Mouse (Mus musculus): ENCODE results near the gene Acsl5.

The Acsl5 gene

DNA sequence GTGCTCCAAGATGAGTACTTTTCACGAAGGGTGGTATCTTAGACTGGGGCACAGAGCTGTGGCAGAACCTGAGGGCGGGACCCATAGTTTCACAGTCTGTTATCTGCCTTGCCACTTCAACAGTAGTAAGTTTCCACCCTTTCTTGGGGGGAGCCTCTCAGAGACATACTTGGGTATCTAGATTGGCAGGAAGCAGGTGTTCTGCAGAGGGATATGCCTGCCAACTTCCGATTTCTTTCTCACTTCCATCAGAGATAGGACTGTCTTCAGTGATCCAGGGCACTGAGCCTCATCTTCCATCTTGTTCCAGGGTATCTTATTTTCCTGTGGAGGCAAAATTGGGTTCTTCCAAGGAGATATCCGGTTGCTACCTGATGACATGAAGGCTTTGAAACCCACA lies 32.4 kb downstream of the Acsl5 start:
- DNase-seq (ENCODE audit: low spot score in 2 of 2), result peak in 1 of 2 experiments; percentile 65

DNA sequence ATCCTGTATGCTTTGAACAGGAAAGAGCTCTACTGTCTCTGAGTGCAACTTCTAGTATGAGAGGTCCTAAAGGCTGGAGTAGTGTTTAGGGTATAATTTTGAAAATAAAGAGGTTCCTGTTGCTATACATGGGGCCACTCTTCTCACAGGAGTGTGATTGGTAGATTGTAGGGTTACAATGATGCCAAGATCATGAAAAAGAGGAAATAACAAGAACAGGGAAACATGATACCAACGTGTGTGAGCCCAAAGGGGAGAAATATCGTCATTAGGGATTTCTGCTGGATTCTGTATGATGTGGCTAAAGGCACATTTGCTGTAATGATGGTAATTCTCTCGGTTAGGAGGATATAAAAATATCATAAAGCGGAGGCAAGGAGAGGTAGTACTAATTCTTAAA lies 34.3 kb downstream of the Acsl5 start:
- DNase-seq (ENCODE audit: low spot score in 2 of 2), result no peak

DNA sequence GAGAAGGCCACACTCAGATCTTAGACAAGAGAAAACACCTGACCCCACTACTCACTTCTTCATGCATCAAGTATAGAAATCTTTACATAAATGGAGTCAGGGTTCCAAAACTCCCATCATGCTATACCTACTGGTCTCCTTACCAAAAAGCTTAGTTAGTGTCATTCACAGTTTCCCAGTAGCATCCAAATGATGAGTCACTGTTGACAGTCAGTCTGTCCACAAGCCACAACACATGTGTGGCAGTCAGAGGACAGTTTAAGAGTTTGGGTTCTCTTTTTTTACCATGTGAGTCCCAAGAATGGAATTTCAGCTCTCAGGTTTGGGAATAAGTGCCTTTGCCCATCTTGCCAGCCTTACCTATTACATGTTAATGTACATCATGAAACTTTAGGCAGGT lies 37.2 kb downstream of the Acsl5 start:
- no peak for DNase-seq (ENCODE audit: low spot score in 2 of 2)

DNA sequence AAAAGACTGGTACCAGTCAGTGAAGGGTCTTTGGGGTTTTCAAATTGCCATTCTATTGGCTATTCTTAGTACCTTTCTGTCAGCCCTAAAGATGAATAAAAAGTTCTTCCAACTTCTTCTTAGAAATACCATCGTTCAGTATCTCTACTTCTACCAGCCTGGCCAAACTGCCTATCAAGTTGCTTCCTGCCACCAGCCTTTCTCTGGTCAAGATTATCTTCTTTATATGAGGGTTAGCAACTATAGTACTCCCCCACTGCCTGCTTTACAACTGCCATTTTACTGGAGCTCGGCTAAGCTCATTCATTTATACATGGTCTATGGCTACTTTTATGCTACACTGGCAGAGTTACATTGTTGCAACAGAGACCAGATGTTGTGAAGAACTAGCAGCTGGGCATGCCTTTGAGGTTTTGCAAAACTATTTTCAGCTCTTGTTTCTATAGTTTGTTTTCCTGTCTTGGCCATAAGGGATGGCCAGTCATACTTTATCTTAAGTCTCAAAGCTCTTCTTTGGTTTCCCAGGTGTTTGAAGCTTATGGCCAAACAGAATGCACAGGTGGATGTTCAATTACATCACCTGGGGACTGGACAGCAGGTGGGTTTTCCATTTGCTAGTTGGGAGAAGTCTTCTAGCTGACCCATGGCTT lies 39.0 kb downstream of the Acsl5 start:
- DNase-seq (ENCODE audit: low spot score in 2 of 2), result no peak

DNA sequence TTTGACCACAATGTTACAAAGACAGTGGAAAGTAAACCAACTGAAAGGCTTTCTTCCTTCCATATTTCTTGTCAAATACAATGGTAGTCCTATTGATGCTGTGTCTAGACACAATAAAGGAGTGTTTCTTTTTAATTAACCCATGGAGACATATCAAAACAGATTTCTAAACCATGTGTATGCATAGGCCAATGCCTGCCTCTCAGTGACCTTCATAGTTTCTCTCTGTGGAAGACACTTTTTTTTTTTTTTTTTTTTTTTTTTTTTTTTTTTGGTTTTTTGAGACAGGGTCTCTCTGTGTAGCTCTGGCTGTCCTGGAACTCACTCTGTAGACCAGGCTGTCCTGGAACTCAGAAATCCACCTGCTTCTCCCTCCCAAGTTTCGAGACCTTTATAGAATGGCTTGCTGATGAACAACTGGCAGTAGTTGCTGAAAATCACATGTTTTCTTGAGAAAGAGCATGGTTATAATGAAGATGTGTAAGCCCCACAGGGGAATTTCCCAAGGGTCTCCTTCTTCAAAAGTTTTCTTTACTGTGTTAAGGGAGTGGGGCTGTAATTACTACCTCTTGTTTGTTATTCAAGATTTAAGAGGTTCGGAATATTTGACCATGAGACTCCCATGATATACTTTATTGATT lies 40.6 kb downstream of the Acsl5 start:
- DNase-seq (ENCODE audit: low spot score in 2 of 2), result no peak

DNA sequence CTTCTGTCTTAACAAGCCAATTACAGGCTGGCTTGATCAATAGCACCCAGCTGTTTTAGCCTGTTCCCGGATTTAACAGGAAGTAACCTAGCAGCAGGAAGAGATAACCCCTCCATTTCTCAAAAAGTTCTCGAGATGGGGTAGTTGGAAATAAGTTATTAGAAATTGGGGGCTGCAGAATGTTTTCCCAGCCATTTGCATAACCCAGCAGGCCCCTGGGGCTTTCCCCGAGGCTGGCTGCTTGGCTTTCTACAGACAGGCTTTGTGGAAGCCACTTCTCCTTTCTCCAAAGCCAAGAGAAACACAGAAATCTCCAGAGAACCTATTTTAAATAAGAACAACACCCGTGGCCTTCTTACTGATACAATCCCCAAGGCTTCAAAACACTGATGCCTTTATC lies 41.4 kb downstream of the Acsl5 start:
- no peak for DNase-seq (ENCODE audit: low spot score in 2 of 2)

DNA sequence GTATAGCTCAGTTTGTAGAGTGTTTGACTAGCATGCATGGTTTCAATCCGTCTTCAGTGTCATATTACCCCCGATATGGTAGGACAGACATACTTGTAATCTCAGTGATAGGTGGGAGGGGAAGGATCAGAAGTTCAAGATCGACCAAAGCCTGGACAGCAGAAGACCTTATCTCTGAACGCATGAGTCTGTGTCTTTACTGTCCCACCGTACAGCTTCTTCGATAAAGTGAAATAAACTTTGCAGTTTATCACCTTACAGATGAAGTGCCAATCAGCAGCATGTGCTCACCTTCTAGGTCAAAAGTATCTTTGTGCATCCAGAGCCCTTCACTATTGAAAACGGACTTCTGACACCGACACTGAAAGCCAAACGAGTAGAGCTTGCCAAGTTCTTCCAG lies 43.3 kb downstream of the Acsl5 start:
- no peak for DNase-seq (ENCODE audit: low spot score in 2 of 2)

DNA sequence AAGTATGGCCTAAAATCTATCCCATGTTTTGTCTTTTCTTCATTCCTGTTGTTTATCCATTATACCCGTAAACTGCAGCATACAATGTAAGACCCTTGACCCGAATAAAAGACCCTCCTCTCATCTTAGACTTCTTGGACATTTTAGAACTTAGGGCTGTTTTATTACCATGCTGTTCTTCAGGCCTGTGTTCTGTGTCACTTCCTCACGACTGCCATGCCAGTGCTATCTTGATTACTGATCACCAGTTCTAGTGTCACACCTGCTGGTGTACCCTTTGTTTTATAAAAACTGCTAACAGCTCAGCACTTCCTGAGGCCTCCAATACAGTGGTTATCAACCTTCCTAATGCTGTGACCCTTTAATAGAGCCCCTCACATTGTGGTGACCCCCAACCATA lies 43.8 kb downstream of the Acsl5 start:
- DNase-seq (ENCODE audit: low spot score in 2 of 2), result no peak

DNA sequence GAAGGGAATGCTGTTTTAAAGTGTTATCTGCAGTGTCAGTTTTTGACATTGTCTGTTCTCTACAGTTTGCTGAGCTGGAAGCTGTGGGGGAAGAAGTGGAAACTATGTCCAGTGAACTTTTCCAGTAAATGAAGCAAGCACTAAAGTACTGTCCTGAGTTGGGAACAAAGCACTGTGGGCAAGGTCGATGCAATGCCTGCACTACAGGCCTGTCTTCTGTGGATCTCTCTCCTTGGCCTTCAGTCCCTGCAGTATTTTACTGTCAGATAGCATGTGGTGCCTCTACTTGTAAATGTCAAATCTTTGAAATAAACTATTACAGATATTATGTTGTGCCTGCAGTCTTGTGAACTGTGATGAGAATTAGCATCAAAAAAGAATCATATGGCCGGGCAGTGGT lies 44.6 kb downstream of the Acsl5 start:
- DNase-seq (ENCODE audit: low spot score in 2 of 2), result no peak

DNA sequence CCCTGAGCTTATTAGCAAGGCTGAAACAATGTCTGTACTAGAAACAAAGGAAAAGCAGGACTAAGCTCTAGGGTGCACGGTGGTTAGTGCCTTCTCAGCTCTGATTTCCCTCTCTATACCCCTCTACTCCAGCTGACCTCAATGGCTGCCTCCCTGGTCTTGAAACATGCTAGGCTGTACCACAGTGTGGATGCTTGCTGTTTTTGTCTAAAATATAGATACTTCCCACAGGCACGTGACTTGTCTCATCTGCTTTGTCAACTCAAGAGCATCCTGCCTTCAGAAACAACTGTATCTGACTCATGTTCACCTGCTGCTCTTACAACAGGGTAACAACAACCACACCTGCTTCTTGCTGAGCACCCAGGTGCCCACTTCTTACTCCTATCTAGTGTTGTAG lies 45.8 kb downstream of the Acsl5 start:
- no peak for DNase-seq (ENCODE audit: low spot score in 2 of 2)

DNA sequence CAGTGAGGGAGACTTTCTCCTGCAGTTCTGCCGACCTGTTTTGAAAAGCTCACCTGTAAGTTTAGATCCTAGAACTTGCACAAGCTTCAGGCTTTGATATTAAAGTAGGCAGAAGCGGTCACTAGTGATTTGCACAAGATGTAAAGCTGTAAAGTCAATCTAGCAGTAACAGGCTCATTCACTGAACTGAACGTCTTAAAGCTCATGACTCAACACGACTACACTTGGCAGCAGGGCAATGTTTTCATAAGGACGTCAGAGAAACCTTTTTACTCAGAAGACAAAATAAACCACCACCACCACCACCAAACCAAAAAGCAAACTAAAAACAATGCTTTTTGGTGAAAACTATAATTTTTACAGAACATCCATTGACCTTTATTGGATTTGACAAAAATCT lies 46.2 kb downstream of the Acsl5 start:
- DNase-seq (ENCODE audit: low spot score in 2 of 2), result no peak

DNA sequence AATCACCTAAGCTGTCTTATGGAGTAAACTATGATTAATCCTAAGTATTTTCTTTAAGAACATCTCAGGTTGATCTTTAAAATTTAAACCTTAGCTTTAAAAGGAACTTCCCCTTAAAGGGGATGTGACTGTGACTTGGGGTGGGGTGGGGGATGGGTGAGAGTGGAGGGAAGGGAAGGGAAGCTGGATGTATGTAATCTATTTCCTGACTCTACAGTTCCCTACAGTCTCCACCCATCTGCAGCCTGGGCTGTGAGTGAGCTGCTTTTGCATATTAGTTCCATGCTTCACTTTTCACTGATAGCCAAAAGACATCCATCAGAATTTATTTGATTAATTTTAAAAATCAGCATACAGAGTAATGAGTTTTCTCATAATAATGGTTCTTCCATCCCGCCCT lies 47.6 kb downstream of the Acsl5 start:
- DNase-seq (ENCODE audit: low spot score in 2 of 2), result no peak

DNA sequence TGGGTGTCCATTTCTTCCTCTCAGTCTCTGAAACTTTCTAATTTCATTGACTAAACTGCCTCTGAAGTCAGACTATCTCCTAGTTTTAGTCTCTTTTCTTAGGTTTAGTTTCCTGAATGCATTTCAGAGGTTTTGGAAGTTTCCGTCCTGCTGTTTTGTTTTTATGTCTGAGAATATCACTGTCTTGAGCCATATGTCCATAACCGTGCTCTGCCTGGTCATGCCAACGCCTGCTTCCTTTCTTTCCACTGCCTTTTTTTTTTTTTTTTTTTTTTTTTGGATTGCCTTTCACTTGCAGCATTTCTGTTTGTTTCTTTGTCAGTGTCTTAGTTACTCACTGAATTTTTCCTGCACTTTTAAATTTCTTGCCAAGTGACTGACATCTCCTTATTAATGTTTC lies 48.8 kb downstream of the Acsl5 start:
- DNase-seq (ENCODE audit: low spot score in 2 of 2), result no peak

DNA sequence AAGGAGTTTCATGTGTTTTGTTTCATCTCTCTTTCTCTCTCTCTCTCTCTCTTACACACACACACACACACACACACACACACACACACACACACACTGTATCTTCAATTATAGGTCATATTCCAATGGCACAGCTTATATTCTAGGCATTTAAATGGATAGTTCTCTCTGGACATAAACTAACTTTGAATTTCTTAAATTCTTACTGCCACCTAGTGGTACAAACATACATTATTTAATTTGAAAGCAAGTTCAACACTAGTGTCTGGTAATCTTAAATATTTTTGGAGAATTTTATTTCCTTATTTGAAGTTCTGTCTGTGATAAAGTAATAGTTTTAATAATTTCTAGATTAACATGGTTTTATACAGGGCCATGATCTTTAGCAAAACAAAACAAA lies 53.3 kb downstream of the Acsl5 start:
- DNase-seq (ENCODE audit: low spot score in 2 of 2), result no peak

DNA sequence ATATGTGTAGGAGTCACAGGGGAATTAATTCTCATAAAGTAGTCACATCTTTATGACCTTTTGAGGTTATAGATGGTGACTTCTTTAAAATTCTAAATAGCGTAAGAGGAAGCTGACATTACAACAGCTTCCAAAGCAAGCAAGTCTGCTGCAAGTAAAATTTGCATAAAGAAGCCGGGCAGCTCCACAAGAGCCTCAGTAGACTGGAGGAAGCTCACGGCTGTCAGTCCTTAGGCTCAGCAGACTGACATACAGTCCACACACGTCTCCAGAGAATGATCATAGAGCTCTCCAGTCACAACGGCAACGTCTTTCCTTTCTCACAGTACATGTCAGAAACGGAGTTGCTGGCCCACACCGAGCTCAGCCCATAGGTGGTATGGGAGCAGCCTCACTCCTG lies 60.1 kb downstream of the Acsl5 start:
- DNase-seq (ENCODE audit: low spot score in 2 of 2), result no peak

DNA sequence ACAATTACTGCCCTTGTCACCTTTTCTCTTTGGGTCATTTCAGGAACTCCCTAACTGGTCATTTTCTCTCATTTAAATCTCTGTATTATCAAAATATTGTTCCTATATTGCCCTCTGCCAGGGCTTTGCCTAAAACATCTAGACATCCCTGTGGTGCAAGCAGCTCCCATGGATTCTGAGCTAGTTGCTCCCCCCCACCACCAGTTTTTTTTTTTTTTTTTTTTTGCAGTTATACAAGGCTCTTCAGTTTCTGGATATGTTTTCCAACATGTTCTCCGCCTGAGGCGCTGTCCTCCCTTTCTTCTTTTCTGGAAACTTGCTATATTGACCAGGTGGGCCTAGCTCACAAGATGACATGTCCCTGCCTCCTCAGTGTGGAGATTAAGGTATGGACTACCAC lies 61.9 kb downstream of the Acsl5 start:
- no peak for DNase-seq (ENCODE audit: low spot score in 2 of 2)

DNA sequence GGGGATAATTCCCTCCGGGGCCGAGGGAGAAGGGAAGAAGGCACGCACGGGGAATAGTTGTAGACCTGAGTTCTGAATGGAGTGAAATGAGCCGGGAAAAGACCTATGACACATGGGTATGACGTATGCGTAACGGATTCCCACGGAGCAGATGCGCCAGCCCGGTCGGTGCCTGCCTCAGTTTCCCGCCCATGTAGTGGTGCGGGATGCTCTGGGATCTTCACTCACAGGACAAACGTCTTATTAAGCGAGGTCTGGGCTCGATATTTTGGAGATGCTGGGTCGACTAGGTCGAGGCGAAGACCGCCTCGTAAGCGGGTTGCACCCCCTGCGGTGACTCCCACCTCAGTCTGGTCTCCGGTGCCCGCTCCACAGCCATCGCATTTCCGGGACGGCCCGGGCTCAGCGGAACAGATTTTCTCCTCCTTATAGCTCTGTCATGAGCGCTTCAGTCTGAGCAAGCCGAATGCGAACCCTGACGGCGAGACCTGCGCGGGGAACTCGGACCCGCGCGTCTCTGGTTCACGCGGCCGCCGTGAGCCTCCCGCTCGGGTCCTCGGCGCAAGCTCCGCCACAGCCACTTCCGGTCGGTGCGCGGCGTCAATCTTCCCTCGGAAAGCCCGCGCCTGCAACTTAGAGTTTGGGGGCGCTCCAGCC lies 63.8 kb downstream of the Acsl5 start, which contains the start of gene Zdhhc6:
TSS of gene Zdhhc6 (minus strand) at position 581 of the 657 bp plus-strand sequence.
- DNase-seq (ENCODE audit: low spot score in 2 of 2), result peak; percentile 87 to 95

DNA sequence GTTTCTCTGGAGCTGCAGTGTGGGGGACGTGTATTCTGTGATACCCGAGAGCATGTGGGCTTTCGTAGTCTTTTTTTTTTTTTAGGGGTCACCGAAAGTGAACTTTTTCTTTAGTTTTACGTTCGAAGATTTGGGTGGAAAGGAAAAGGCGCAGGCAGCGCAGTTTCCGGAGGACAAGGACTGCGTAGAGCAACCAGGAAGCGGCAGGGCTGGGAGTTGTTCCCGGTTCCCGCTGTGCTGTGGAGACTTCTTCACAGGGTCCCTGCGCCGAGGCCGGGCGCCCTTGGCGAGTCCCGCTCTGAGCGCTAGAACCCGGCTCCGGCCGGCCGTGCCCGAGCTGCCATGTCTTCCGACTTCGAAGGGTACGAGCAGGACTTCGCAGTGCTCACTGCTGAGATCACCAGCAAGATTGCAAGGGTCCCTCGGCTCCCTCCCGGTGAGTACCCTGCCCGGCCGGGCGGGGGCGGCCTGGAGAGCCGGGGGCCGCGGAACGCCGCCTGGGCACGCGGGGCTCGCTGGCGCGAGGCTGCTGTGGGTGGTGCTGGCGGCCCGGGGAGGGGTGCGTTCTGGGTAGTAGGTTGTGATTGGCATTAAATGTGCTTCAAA lies 64.5 kb downstream of the Acsl5 start, which contains the start of gene Vti1a:
TSS of gene Vti1a (plus strand) at position 187 of the 606 bp plus-strand sequence.
- peak; percentile 86 to 93 for DNase-seq (ENCODE audit: low spot score in 2 of 2)

DNA sequence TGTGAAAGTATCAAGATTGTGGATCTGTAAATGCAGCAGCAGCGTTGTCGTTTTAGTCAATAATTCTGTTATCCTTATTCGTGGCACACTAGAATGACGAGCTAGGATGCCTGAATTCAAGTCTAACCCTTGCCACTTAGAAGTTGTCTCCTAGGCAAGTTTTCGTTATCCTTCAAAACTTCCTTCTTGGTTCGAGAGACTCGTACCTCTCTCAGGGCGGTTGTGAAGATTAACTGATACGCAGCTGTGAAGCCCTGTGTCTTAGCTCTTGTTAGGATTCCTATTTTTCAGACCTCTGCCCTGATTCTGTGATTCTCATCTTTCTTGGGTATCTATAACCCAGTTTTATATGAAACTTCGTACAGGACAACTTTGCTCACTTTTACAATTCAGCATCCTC lies 65.2 kb downstream of the Acsl5 start:
- no peak for DNase-seq (ENCODE audit: low spot score in 2 of 2)

DNA sequence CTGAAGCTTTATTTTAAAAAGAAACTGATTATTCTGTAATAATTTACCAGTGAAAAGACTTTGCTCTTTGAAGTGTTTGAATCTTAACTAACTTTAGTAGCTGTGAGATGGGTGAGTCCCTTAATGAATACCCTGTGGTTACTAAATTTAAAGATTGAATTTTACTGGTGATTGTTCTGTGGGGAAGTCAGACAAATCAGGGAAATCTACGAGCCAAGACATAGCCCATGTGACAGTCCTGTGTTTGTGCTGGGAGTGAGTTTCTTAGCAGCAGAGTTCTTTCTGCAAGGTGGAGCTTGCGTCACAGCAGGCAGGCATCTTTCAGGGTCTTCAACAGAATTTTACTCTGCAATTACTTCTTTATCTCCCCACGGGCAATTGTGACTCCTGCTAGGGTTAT lies 67.3 kb downstream of the Acsl5 start:
- DNase-seq (ENCODE audit: low spot score in 2 of 2), result no peak

DNA sequence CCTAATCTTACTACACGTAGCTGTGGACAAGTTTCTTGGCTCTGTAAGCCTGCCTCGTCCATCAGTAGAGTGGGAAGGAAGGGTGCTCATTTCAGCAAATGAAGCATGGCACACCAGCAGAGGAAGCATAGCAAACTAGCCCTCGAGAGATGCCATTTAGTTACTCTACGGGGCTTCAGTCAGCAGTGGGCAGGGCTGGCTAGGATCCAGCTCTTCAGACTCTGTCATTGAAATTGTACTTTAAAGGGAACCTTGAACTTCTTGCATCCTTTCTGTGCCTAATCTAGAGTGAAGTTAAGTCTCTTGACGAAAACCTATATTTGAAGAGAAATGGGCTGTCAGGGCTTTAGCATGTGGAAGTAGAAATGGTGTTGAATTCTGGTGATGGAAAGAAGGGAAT lies 67.8 kb downstream of the Acsl5 start:
- no peak for DNase-seq (ENCODE audit: low spot score in 2 of 2)

DNA sequence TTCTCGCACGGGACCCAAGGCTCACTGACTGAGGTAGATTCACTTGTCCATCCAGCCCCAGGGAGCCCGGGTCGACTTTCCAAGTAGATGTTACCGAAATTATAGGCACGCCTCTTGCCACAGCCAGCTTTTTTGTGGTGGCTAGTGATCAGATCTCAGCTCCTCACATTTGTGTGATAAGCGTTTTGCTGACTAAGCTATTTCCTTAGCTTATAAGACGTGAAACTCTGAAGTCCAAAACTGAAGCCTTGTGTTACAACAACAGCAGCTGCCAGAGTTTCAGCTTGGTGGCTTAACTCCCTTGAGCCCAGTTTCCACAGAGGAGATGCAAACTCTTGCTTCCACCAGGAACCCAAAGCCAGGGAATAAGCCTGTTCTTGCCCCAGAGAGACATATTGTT lies 70.9 kb downstream of the Acsl5 start:
- no peak for DNase-seq (ENCODE audit: low spot score in 2 of 2)

DNA sequence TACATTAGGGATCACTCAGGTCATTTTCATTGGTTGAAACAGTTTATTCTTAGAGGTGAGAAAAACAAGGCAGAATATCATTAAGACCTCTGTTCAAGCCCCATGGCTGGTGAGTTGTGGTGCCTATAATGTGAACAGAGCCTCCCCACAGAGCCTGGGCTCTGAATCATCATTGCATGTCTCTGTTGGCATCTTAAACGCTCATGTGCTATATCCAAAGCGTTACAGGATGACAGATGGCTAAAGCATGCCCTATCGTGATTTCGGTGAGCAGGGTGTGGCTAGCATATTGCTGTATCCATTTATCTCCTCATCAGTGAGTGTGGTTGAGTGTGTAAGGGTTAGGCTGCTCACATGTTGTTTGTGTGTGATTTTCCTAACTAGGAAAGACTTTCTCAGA lies 75.8 kb downstream of the Acsl5 start:
- no peak for DNase-seq (ENCODE audit: low spot score in 2 of 2)
